Mouse (Mus musculus): Measurements from ENCODE around the gene Eif4g3. TPM values are rescaled to one million over a fixed set of nuclear protein-coding genes. Genes with fewer than 3 reads are reported as not detected.

Eif4g3 gene
- polyA plus RNA-seq, 2 experiments: 5.6 to 15.6 TPM

GRCm38 (mm10) chr4:138037110-138037509, 44.3 kb downstream of the Eif4g3 start:
- DNase-seq (ENCODE audit: low read depth in 3 of 3, low spot score in 3 of 3): no peak
- Histone ChIP-seq H3K27ac (no peak overlapping the region), H3K36me3 (replicated peaks; ENCODE audit: control insufficient read depth, insufficient read depth, low read depth) (no peaks in the 10 kb centered on the region), H3K4me1 (replicated peaks; ENCODE audit: control insufficient read depth in 2 of 2, insufficient read depth in 2 of 2, low read length in 1 of 2) (peaks cover 0 to 4% of the 10 kb centered on the region in 2 experiments; a peak in 1 of 4 replicates), H3K9me3 (ENCODE audit: control insufficient read depth, low read length) (no peaks in the 10 kb centered on the region), H3K9ac (replicated peaks) (no peak overlapping the region), H3K4me3 (ENCODE audit: insufficient read depth in 1 of 2, low read depth in 2 of 2, low read length in 2 of 2) (no peak overlapping the region), H3K4me2 (ENCODE audit: low read depth) (no peak overlapping the region), H3K27me3 (ENCODE audit: control insufficient read depth, insufficient read depth, low read length) (no peaks in the 10 kb centered on the region)
- TF ChIP-seq EP300 (IDR thresholded peaks at IDR 0.05; ENCODE audit: low read depth) (no peak), CTCF (IDR thresholded peaks at IDR 0.05; ENCODE audit: low read depth) (no peak)
- 81% methylated on average over 8 of the region's 8 CpGs for WGBS (ENCODE audit: insufficient replicate concordance)
- ATAC-seq (ENCODE audit: insufficient read depth): no peak

- DNase-seq (ENCODE audit: low read depth in 3 of 3, low spot score in 3 of 3) (no peak), ATAC-seq (ENCODE audit: insufficient read depth) (no peak)
- H3K36me3 ChIP-seq (replicated peaks; ENCODE audit: control insufficient read depth, insufficient read depth, low read depth): no peaks in the 10 kb centered on the region
- H3K4me3 ChIP-seq (ENCODE audit: insufficient read depth in 1 of 2, low read depth in 2 of 2, low read length in 2 of 2): no peak overlapping the region
- TF ChIP-seq CTCF (IDR thresholded peaks at IDR 0.05; ENCODE audit: low read depth): no peak
- TF ChIP-seq EP300 (IDR thresholded peaks at IDR 0.05; ENCODE audit: low read depth): no peak
- H3K27ac ChIP-seq: no peak overlapping the region
- WGBS (ENCODE audit: insufficient replicate concordance): 65% methylated on average over 1 of the region's 1 CpGs
- H3K9ac ChIP-seq (replicated peaks): no peak overlapping the region
- H3K4me2 ChIP-seq (ENCODE audit: low read depth): no peak overlapping the region
- H3K4me1 ChIP-seq (replicated peaks; ENCODE audit: control insufficient read depth in 2 of 2, insufficient read depth in 2 of 2, low read length in 1 of 2): peaks cover 0 to 4% of the 10 kb centered on the region in 2 experiments; a peak in 1 of 4 replicates
- no peaks in the 10 kb centered on the region for H3K27me3 ChIP-seq (ENCODE audit: control insufficient read depth, insufficient read depth, low read length)
- no peaks in the 10 kb centered on the region for H3K9me3 ChIP-seq (ENCODE audit: control insufficient read depth, low read length)
Measured at GRCm38 (mm10) chr4:138037896-138038295, 45.1 kb downstream of the Eif4g3 start.

- H3K9me3 ChIP-seq (ENCODE audit: control insufficient read depth, low read length): no peaks in the 10 kb centered on the region
- no peaks in the 10 kb centered on the region for H3K27me3 ChIP-seq (ENCODE audit: control insufficient read depth, insufficient read depth, low read length)
- H3K27ac ChIP-seq: no peak overlapping the region
- DNase-seq (ENCODE audit: low read depth in 3 of 3, low spot score in 3 of 3) (no peak), ATAC-seq (ENCODE audit: insufficient read depth) (no peak)
- WGBS (ENCODE audit: insufficient replicate concordance): 73% methylated on average over 13 of the region's 13 CpGs
- no peak for TF ChIP-seq CTCF (IDR thresholded peaks at IDR 0.05; ENCODE audit: low read depth)
- TF ChIP-seq EP300 (IDR thresholded peaks at IDR 0.05; ENCODE audit: low read depth): no peak
- H3K36me3 ChIP-seq (replicated peaks; ENCODE audit: control insufficient read depth, insufficient read depth, low read depth): no peaks in the 10 kb centered on the region
- H3K4me1 ChIP-seq (replicated peaks; ENCODE audit: control insufficient read depth in 2 of 2, insufficient read depth in 2 of 2, low read length in 1 of 2): peaks cover 0 to 4% of the 10 kb centered on the region in 2 experiments; a peak in 1 of 4 replicates
- H3K9ac ChIP-seq (replicated peaks): no peak overlapping the region
- no peak overlapping the region for H3K4me3 ChIP-seq (ENCODE audit: insufficient read depth in 1 of 2, low read depth in 2 of 2, low read length in 2 of 2)
- no peak overlapping the region for H3K4me2 ChIP-seq (ENCODE audit: low read depth)
Measured at GRCm38 (mm10) chr4:138038365-138039274, 45.8 kb downstream of the Eif4g3 start.

- Histone ChIP-seq H3K36me3 (replicated peaks; ENCODE audit: control insufficient read depth, insufficient read depth, low read depth) (no peaks in the 10 kb centered on the region), H3K9me3 (ENCODE audit: control insufficient read depth, low read length) (no peaks in the 10 kb centered on the region), H3K27ac (no peak overlapping the region), H3K27me3 (ENCODE audit: control insufficient read depth, insufficient read depth, low read length) (no peaks in the 10 kb centered on the region), H3K4me3 (ENCODE audit: insufficient read depth in 1 of 2, low read depth in 2 of 2, low read length in 2 of 2) (no peak overlapping the region), H3K4me2 (ENCODE audit: low read depth) (no peak overlapping the region), H3K9ac (replicated peaks) (no peak overlapping the region), H3K4me1 (replicated peaks; ENCODE audit: control insufficient read depth in 2 of 2, insufficient read depth in 2 of 2, low read length in 1 of 2) (peaks cover 0 to 4% of the 10 kb centered on the region in 2 experiments; a peak in 1 of 4 replicates)
- DNase-seq (ENCODE audit: low read depth in 3 of 3, low spot score in 3 of 3): no peak
- TF ChIP-seq EP300 (IDR thresholded peaks at IDR 0.05; ENCODE audit: low read depth): no peak
- no peak for TF ChIP-seq CTCF (IDR thresholded peaks at IDR 0.05; ENCODE audit: low read depth)
- 72% methylated on average over 9 of the region's 9 CpGs for WGBS (ENCODE audit: insufficient replicate concordance)
- ATAC-seq (ENCODE audit: insufficient read depth): no peak
Measured at GRCm38 (mm10) chr4:138039275-138039651, 46.4 kb downstream of the Eif4g3 start.

GRCm38 (mm10) chr4:138040589-138040988, 47.8 kb downstream of the Eif4g3 start:
- TF ChIP-seq EP300 (IDR thresholded peaks at IDR 0.05; ENCODE audit: low read depth) (no peak), CTCF (IDR thresholded peaks at IDR 0.05; ENCODE audit: low read depth) (peak; percentile 37)
- Histone ChIP-seq H3K9ac (replicated peaks) (no peak overlapping the region), H3K4me3 (ENCODE audit: insufficient read depth in 1 of 2, low read depth in 2 of 2, low read length in 2 of 2) (no peak overlapping the region), H3K27ac (no peak overlapping the region), H3K4me1 (replicated peaks; ENCODE audit: control insufficient read depth in 2 of 2, insufficient read depth in 2 of 2, low read length in 1 of 2) (peaks cover 0 to 4% of the 10 kb centered on the region in 2 experiments; a peak in 1 of 4 replicates), H3K36me3 (replicated peaks; ENCODE audit: control insufficient read depth, insufficient read depth, low read depth) (peaks cover 5% of the 10 kb centered on the region), H3K9me3 (ENCODE audit: control insufficient read depth, low read length) (no peaks in the 10 kb centered on the region), H3K4me2 (ENCODE audit: low read depth) (no peak overlapping the region), H3K27me3 (ENCODE audit: control insufficient read depth, insufficient read depth, low read length) (no peaks in the 10 kb centered on the region)
- ATAC-seq (ENCODE audit: insufficient read depth) (no peak), DNase-seq (ENCODE audit: low read depth in 3 of 3, low spot score in 3 of 3) (no peak)
- WGBS (ENCODE audit: insufficient replicate concordance): 78% methylated on average over 3 of the region's 3 CpGs
